Mouse (Mus musculus) limb, embryonic 14.5 days (tissue): ENCODE results near the gene Dus1l. TPM values are rescaled to one million over a fixed set of nuclear protein-coding genes. Genes with fewer than 3 reads are reported as not detected.
"Not testable (repeated sequence)": the region's sequence is repeated elsewhere in the genome, so short reads cannot be mapped to it uniquely, and the experiment has no call there.

Source experiments
- ATAC-seq: fragments of 200-750 bp; cut with Nextera tagmentation; 2 replicates; pipeline ENCODE4 v1.8.0; 2017; ENCODE audit warnings: low read depth, moderate number of reproducible peaks, moderate TSS enrichment; ENCODE audit not compliant: low FRiP score
- DNase-seq: peaks from one replicate; pipeline ENCODE4 v3.0.0-alpha.2; 2015; ENCODE audit warnings: low spot score
- H3K27ac ChIP-seq: fragments of 300-500 bp; sonication (generic); replicated peaks from 2 replicates; pipeline ENCODE4 v1.5.1; 2014; ENCODE audit warnings: low read depth, mild to moderate bottlenecking, low read length, moderate library complexity, mixed read lengths
- H3K27me3 ChIP-seq: fragments of 300-500 bp; sonication (generic); 2 replicates; pipeline ENCODE4 v1.6.1; 2014; ENCODE audit warnings: low read length, mixed read lengths; ENCODE audit not compliant: control insufficient read depth, insufficient read depth
- H3K36me3 ChIP-seq: fragments of 300-500 bp; sonication (generic); 2 replicates; pipeline ENCODE4 v1.6.1; 2014; ENCODE audit warnings: mild to moderate bottlenecking, low read length, moderate library complexity, mixed read lengths; ENCODE audit not compliant: control insufficient read depth, insufficient read depth
- H3K4me1 ChIP-seq: fragments of 300-500 bp; sonication (generic); 2 replicates; pipeline ENCODE4 v1.6.1; 2014; ENCODE audit warnings: antibody characterized with exemption, low read length, mixed read lengths; ENCODE audit not compliant: control insufficient read depth, insufficient read depth
- H3K4me2 ChIP-seq: fragments of 300-500 bp; sonication (generic); replicated peaks from 2 replicates; pipeline ENCODE4 v1.6.1; 2014; ENCODE audit warnings: low read depth, mild to moderate bottlenecking, low read length, moderate library complexity; ENCODE audit not compliant: severe bottlenecking
- H3K4me3 ChIP-seq: fragments of 300-500 bp; sonication (generic); replicated peaks from 2 replicates; pipeline ENCODE4 v1.5.1; 2014; ENCODE audit warnings: low read length
- H3K9ac ChIP-seq: fragments of 300-500 bp; sonication (generic); 2 replicates; pipeline ENCODE4 v1.6.1; 2014; ENCODE audit warnings: mild to moderate bottlenecking, low read depth, low read length, moderate library complexity; ENCODE audit not compliant: severe bottlenecking
- H3K9me3 ChIP-seq: fragments of 300-500 bp; sonication (generic); 2 replicates; pipeline ENCODE4 v1.6.1; 2016; ENCODE audit warnings: low read length; ENCODE audit not compliant: control insufficient read depth
- POLR2A ChIP-seq: fragments of 200-500 bp; IDR thresholded peaks from 2 replicates; pipeline ENCODE4 v1.8.0; 2012; ENCODE audit warnings: inconsistent platforms, mild to moderate bottlenecking, moderate library complexity, borderline replicate concordance; ENCODE audit not compliant: insufficient read depth, insufficient read length; ENCODE audit errors: extremely low read depth
- WGBS: fragments of 180-500 bp; shearing (Covaris S2); extraction: QIAGEN DNeasy Blood & Tissue Kit; methylation state at CpG from one replicate; pipeline ENCODE4 v1.1.7; 2014; 5-methylcytosine and 5-hydroxymethylcytosine counted together
- polyA plus RNA-seq, 2 experiments: library from polyadenylated mRNA; depleted of rRNA in 1 of 2; stranded (reverse) in 1 of 2; unstranded in 1 of 2; fragments of >200 nt; fragmentation: Nextera tagmentation in 1 of 2; extraction: Ambion mirVana in 1 of 2; gene quantifications; 2 replicates each; pipeline versions ENCODE4 v1.2.1 to v1.2.3; 2012 to 2014

Gene Dus1l
- polyA plus RNA-seq, 2 experiments = 55.8 to 63.4 TPM

- Histone ChIP-seq H3K27me3 (no peaks in the 10 kb centered on the region), H3K36me3 (peaks cover 47% of the 10 kb centered on the region), H3K4me3 (peak overlapping the region; percentile 89), H3K27ac (peak overlapping the region; percentile 63; the same call in 1 of the 2 replicates), H3K4me1 (peaks cover 14% of the 10 kb centered on the region), H3K9me3 (no peaks in the 10 kb centered on the region), H3K4me2 (peak overlapping the region; percentile 93), H3K9ac (peak overlapping the region; percentile 90)
- WGBS = 8% methylated on average over 36 of the region's 42 CpGs
- ATAC-seq = no peak
- DNase-seq = no peak
- no peak for TF ChIP-seq POLR2A
Measured at GRCm38 (mm10) chr11:120783426-120784063, 12.7 kb downstream of the Dus1l start.

GRCm38 (mm10) chr11:120781361-120781760 is 14.8 kb downstream of the Dus1l start:
- H3K9ac ChIP-seq, ATAC-seq, H3K4me3 ChIP-seq, H3K9me3 ChIP-seq, H3K27ac ChIP-seq, H3K4me2 ChIP-seq, H3K27me3 ChIP-seq, DNase-seq: not testable (repeated sequence)
- 97% methylated on average over 6 of the region's 6 CpGs for WGBS
- H3K4me1 ChIP-seq = peaks cover 14% of the 10 kb centered on the region
- peaks cover 28% of the 10 kb centered on the region for H3K36me3 ChIP-seq

- no peak for TF ChIP-seq POLR2A
Measured at GRCm38 (mm10) chr11:120779876-120780275, 16.3 kb downstream of the Dus1l start.

GRCm38 (mm10) chr11:120777123-120777522 is 19.1 kb downstream of the Dus1l start:
- WGBS = 33% methylated on average over 6 of the region's 6 CpGs
- Histone ChIP-seq H3K27ac (no peak overlapping the region), H3K27me3 (no peaks in the 10 kb centered on the region), H3K4me1 (no peaks in the 10 kb centered on the region), H3K9ac (no peak overlapping the region), H3K9me3 (no peaks in the 10 kb centered on the region), H3K4me2 (no peak overlapping the region), H3K36me3 (peaks cover 17% of the 10 kb centered on the region), H3K4me3 (no peak overlapping the region)
- no peak for TF ChIP-seq POLR2A
- ATAC-seq (no peak), DNase-seq (no peak)

More at GRCm38 (mm10) chr11:120779876-120780275, 16.3 kb downstream of the Dus1l start:
- 95% methylated on average over 1 of the region's 1 CpGs for WGBS
- Histone ChIP-seq H3K9ac (no peak overlapping the region), H3K27me3 (no peaks in the 10 kb centered on the region), H3K9me3 (no peaks in the 10 kb centered on the region), H3K27ac (no peak overlapping the region), H3K4me3 (no peak overlapping the region), H3K36me3 (peaks cover 20% of the 10 kb centered on the region), H3K4me1 (peaks cover 9% of the 10 kb centered on the region), H3K4me2 (no peak overlapping the region)
- no peak for ATAC-seq
- no peak for DNase-seq

GRCm38 (mm10) chr11:120775774-120776469 is 20.3 kb downstream of the Dus1l start:
- WGBS = 27% methylated on average over 15 of the region's 15 CpGs
- H3K9ac ChIP-seq = no peak overlapping the region
- H3K36me3 ChIP-seq = peaks cover 10% of the 10 kb centered on the region; the same call in 1 of the 2 replicates
- H3K4me3 ChIP-seq = no peak overlapping the region
- peak; percentile 90 for DNase-seq
- no peaks in the 10 kb centered on the region for H3K27me3 ChIP-seq
- ATAC-seq = peak; percentile 79
- no peak overlapping the region for H3K27ac ChIP-seq
- peak; percentile 57; the same call in 1 of the 2 replicates for TF ChIP-seq POLR2A
- no peak overlapping the region for H3K4me2 ChIP-seq
- no peaks in the 10 kb centered on the region for H3K4me1 ChIP-seq
- H3K9me3 ChIP-seq = no peaks in the 10 kb centered on the region
